Mouse (Mus musculus) liver, postnatal 0 days (tissue): ENCODE results near the gene Ifi206. TPM values are rescaled to one million over a fixed set of nuclear protein-coding genes. Genes with fewer than 3 reads are reported as not detected.

ENCODE experiments used
- ATAC-seq: fragments of 200-750 bp; cut with Nextera tagmentation; 2 replicates; pipeline ENCODE4 v1.8.0; 2017; ENCODE audit warnings: mild to moderate bottlenecking, moderate library complexity
- DNase-seq: peaks from one replicate; pipeline ENCODE4 v3.0.0-alpha.2; 2016
- H3K27ac ChIP-seq: fragments of 300-500 bp; sonication (generic); 2 replicates; pipeline ENCODE4 v1.5.1; 2014; ENCODE audit warnings: antibody characterized with exemption, moderate library complexity, mild to moderate bottlenecking, low read depth
- H3K27me3 ChIP-seq: fragments of 300-500 bp; sonication (generic); 2 replicates; pipeline ENCODE4 v1.6.1; 2014; ENCODE audit warnings: low read length, control low read depth, mixed read lengths; ENCODE audit not compliant: insufficient read depth
- H3K36me3 ChIP-seq: fragments of 300-500 bp; sonication (generic); replicated peaks from 2 replicates; pipeline ENCODE4 v1.6.1; 2014; ENCODE audit warnings: mild to moderate bottlenecking, control low read depth, low read length, moderate library complexity, mixed read lengths; ENCODE audit not compliant: insufficient read depth
- H3K4me1 ChIP-seq: fragments of 300-500 bp; sonication (generic); 2 replicates; pipeline ENCODE4 v1.6.1; 2014; ENCODE audit warnings: antibody characterized with exemption, mild to moderate bottlenecking, control low read depth; ENCODE audit not compliant: insufficient read depth
- H3K4me2 ChIP-seq: fragments of 300-500 bp; sonication (generic); 2 replicates; pipeline ENCODE4 v1.6.1; 2014; ENCODE audit warnings: low read depth, mild to moderate bottlenecking, low read length, moderate library complexity, mixed read lengths
- H3K4me3 ChIP-seq: fragments of 300-500 bp; sonication (generic); 2 replicates; pipeline ENCODE4 v1.5.1; 2014; ENCODE audit warnings: low read depth, low read length
- H3K9ac ChIP-seq: fragments of 300-500 bp; sonication (generic); replicated peaks from 2 replicates; pipeline ENCODE4 v1.6.1; 2014; ENCODE audit warnings: mild to moderate bottlenecking, moderate library complexity
- H3K9me3 ChIP-seq: fragments of 300-500 bp; sonication (generic); 2 replicates; pipeline ENCODE4 v1.6.1; 2016; ENCODE audit warnings: mild to moderate bottlenecking, control low read depth, low read length, mixed read lengths
- CTCF ChIP-seq: sonication (generic); IDR thresholded peaks from 2 replicates; pipeline ENCODE4 v1.5.1; 2016; ENCODE audit warnings: antibody characterized with exemption, low read depth
- EP300 ChIP-seq: IDR thresholded peaks from 2 replicates; pipeline ENCODE4 v1.6.1; 2016; ENCODE audit warnings: antibody characterized with exemption, low read depth, mild to moderate bottlenecking
- WGBS: fragments of 180-500 bp; shearing (Covaris S2); extraction: QIAGEN DNeasy Blood & Tissue Kit; methylation state at CpG from one replicate; pipeline ENCODE4 v1.1.7; 2014; ENCODE audit not compliant: insufficient replicate concordance; 5-methylcytosine and 5-hydroxymethylcytosine counted together
- polyA plus RNA-seq: library from polyadenylated mRNA; unstranded; fragments of >200 nt; fragmentation: Nextera tagmentation; extraction: Ambion mirVana; gene quantifications from 2 replicates; pipeline ENCODE4 v1.2.1, GENCODE M21; 2015

Ifi206 gene
- polyA plus RNA-seq, 1 experiment from 2014 or later: 0.33 TPM

DNA sequence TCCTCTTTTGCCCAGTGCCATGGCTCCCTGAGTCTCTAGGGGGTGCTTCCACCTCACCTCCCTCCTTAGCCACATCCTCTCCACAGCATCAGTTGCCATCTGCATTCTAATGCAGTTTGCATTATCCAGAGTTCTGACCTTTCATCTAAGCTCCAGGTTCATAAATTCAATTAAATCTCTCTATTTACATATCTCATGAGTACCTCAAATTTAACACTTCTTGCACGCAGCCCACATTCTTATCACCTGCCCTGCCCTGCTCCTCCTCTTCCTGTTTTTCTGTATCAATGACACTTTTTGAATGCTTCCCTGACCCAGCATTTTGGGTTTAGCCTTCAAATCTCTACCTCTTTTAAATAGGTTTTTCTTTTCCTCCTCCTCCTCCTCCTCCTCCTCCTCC, 50.2 kb downstream of the Ifi206 start:
- ATAC-seq (no peak), DNase-seq (no peak)
- no peaks in the 10 kb centered on the region for H3K27me3 ChIP-seq
- no peak overlapping the region for H3K4me3 ChIP-seq
- no peak overlapping the region for H3K9ac ChIP-seq
- WGBS: 16% methylated on average over 1 of the region's 1 CpGs
- TF ChIP-seq CTCF (no peak), EP300 (no peak)
- no peaks in the 10 kb centered on the region for H3K4me1 ChIP-seq
- H3K4me2 ChIP-seq: no peak overlapping the region
- H3K27ac ChIP-seq: no peak overlapping the region
- H3K36me3 ChIP-seq: no peaks in the 10 kb centered on the region
- H3K9me3 ChIP-seq: no peaks in the 10 kb centered on the region

DNA sequence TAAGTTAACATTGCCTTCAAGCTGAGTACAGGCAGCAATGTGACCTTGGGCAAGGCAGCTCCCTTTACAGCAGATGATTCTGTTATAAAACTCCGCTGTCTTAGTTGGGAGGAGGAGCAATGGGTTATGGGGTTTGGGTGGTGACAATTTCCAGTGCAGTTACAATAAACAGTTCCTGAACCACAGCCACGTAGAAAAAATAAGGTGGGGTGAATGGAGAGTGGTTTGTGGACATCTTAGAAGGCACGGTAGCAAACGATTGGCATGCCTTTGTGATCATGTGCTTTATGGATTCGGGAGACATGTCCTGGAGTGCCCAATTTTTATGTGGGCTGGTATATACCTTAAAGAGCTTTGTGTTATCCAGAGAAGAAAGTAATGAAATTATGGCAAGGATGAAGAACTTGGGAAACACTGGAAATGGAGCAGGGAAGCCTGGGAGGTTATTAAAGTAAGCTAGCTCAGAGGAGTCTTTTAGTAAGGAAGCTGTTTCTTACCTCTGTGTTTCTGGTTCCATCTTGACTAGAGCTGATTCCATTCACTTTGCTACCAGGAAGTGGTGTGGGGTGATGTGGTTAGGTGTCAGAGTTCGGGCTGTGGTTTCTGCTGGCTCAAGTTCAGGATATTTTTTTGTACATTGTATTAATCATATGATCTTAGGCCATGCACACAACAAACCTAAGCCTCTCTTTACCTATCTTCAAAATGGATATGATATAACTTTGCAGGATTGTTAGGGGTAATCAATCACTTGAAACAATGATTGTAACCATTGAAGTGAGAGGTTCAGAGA, 53.5 kb downstream of the Ifi206 start:
- DNase-seq (no peak), ATAC-seq (no peak)
- Histone ChIP-seq H3K36me3 (no peaks in the 10 kb centered on the region), H3K4me3 (no peak overlapping the region), H3K9me3 (no peaks in the 10 kb centered on the region), H3K4me1 (no peaks in the 10 kb centered on the region), H3K9ac (no peak overlapping the region), H3K27me3 (no peaks in the 10 kb centered on the region), H3K4me2 (no peak overlapping the region), H3K27ac (no peak overlapping the region)
- TF ChIP-seq EP300 (no peak), CTCF (no peak)
- WGBS: 56% methylated on average over 6 of the region's 6 CpGs

GRCm38 (mm10) chr1:173432411-173432810, 58.4 kb downstream of the Ifi206 start:
- Histone ChIP-seq H3K4me1 (no peaks in the 10 kb centered on the region), H3K4me3 (no peak overlapping the region), H3K27me3 (no peaks in the 10 kb centered on the region), H3K36me3 (no peaks in the 10 kb centered on the region), H3K9me3 (no peaks in the 10 kb centered on the region), H3K9ac (no peak overlapping the region), H3K4me2 (no peak overlapping the region), H3K27ac (no peak overlapping the region)
- DNase-seq: no peak
- WGBS: 82% methylated on average over 2 of the region's 2 CpGs
- TF ChIP-seq EP300 (no peak), CTCF (no peak)
- no peak for ATAC-seq

DNA sequence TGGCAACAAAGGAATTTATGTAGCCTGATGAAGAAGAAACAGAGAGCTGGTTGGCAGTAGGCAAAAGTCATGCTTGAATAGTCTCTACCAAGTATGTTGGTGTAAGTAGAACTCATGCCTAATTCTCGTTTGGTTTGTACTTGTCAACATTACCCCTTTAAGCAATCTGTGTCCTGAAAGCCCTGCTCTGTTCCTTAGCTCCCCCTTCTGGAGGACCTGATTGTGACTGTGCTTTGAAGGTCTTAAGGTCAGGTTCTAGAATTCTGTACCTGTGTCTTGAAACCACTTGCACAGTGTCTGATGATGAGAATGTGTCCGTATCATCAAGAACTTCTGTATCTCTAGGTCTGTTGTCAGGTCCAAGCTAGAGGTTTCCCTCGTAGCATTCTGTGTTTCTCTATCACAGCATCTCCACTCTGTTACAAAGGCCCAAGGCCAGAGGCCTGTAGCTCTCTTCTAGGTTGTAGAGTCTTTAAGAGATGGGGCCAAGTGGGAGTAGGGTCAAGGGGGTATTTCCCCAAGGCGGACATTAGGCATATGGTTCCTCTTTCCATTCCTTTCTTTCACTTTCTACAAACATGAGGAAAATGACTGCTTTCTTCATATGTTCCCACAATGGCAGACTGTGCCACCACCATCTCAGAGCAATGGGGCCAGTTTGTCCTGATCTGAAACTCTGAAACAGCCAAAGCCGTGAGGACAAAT, 60.7 kb downstream of the Ifi206 start:
- Histone ChIP-seq H3K27me3 (no peaks in the 10 kb centered on the region), H3K4me3 (no peak overlapping the region), H3K9ac (no peak overlapping the region), H3K27ac (no peak overlapping the region), H3K9me3 (no peaks in the 10 kb centered on the region), H3K36me3 (no peaks in the 10 kb centered on the region), H3K4me1 (no peaks in the 10 kb centered on the region), H3K4me2 (no peak overlapping the region)
- TF ChIP-seq EP300 (no peak), CTCF (peak; percentile 43)
- DNase-seq (no peak), ATAC-seq (no peak)
- WGBS: 64% methylated on average over 5 of the region's 5 CpGs

GRCm38 (mm10) chr1:173427385-173427784, 63.5 kb downstream of the Ifi206 start:
- TF ChIP-seq EP300 (no peak), CTCF (no peak)
- Histone ChIP-seq H3K4me2 (no peak overlapping the region), H3K9ac (no peak overlapping the region), H3K9me3 (no peaks in the 10 kb centered on the region), H3K27me3 (no peaks in the 10 kb centered on the region), H3K4me3 (no peak overlapping the region), H3K4me1 (no peaks in the 10 kb centered on the region), H3K36me3 (no peaks in the 10 kb centered on the region), H3K27ac (no peak overlapping the region)
- DNase-seq (no peak), ATAC-seq (no peak)
- WGBS: 65% methylated on average over 8 of the region's 8 CpGs

- H3K4me1 ChIP-seq: no peaks in the 10 kb centered on the region
- DNase-seq: no peak
- H3K27ac ChIP-seq: no peak overlapping the region
- H3K4me3 ChIP-seq: no peak overlapping the region
- WGBS: 63% methylated on average over 2 of the region's 2 CpGs
- no peaks in the 10 kb centered on the region for H3K27me3 ChIP-seq
- H3K4me2 ChIP-seq: no peak overlapping the region
- no peaks in the 10 kb centered on the region for H3K9me3 ChIP-seq
- H3K9ac ChIP-seq: no peak overlapping the region
- ATAC-seq: no peak
- TF ChIP-seq CTCF: no peak
- no peak for TF ChIP-seq EP300
- H3K36me3 ChIP-seq: no peaks in the 10 kb centered on the region
These were observed 64.5 kb downstream of the Ifi206 start for GRCm38 (mm10) chr1:173426345-173426744.
